Mouse (Mus musculus) heart, postnatal 25 days (tissue): ENCODE results near the gene Fbxl20. TPM values are rescaled to one million over a fixed set of nuclear protein-coding genes. Genes with fewer than 3 reads are reported as not detected.
"Not testable (repeated sequence)": the region's sequence is repeated elsewhere in the genome, so short reads cannot be mapped to it uniquely, and the experiment has no call there.

Experiments used
- DNase-seq: peaks from one replicate; pipeline ENCODE4 v3.0.0; 2022; ENCODE audit warnings: low spot score
- intact Hi-C: fragments of 180-260 bp; cut with DNase I; formaldehyde crosslinking; loops from one replicate; pipeline ENCODE4 v1.15.1; 2025
- total RNA-seq, 2 experiments: library from RNA; stranded (reverse); gene quantifications; 2 replicates each; pipeline ENCODE4 v1.2.3; 2021

Fbxl20 gene
- total RNA-seq: 10 to 100 TPM; 21.4 to 23.1 TPM

DNA sequence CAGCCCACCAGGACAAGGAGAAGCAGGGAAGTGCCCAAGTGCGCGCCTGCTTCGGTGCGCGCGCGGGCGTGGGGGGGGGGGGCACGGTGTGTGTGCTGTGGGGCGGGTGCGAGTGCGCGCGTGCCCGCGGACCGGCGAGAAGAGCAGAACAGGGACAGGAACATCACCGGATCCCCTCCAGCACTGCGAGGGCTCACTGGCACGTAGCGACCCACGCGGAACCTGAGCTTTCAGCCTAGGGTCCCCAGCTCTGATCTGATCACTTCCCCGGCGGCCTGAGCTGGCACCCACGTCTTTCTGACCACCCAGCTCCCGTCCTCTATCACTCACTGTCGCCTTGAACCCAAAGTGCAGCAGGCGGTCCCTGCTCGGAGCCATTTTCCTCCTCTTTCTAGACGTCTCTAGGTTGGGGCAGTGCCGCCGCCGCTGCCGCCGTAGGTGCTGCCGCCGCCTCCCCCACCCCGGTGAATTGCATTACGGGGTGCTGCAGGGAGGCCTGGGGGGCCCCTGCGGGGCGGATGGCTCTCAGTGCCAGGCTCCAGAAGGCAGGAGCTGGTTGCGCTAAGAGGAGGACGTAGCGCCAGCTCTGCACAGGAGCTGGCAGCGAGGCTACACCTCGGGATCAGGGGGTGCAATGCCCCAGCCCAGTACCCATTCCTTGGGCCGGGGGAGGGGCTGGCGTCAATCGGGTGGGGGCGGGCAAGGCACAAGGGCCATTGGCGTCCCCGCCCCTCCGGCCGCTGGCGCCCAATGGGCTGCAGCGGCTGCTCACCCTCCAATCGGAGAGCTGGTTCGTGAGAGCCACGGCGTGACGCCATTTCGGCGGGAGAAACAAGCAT, at the start of gene Fbxl20:
Fbxl20 (minus strand) TSS at position 618 of the 839 bp plus-strand sequence.
- intact Hi-C loops: loop anchor here (5.0 to 10.0 kb wide), 3 partner anchors 38 to 123 kb away; partner anchors contain the start of gene Rpl19
- DNase-seq: peak; percentile 81

- intact Hi-C loops: loop anchor here (5.0 kb wide), 1 partner anchor 161 kb away; no protein-coding TSS in a partner anchor
Observed at GRCm38 (mm10) chr11:98192901-98193805, 43.0 kb upstream of the Fbxl20 start, which contains the start of gene Med1. Med1 (minus strand) TSS chr11:98193293.

DNA sequence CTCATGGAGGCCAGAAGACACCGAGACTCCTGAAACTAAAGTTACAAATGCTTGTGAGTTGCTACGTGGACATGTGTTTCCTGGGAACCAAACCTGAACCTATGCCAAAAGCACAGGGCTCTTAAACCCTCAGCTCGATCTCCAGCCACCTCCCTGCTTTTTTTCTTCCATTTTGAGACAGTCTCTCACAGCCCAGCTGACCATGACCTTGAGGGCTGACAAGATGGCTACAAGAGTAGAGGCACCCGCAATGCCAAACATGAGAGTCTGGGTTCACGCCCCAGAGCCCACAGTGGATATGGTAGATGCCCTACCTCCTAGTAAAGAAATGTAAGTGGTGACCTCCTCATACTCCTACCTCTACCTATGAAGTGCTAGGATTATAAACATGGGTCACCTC, 40.6 kb upstream of the Fbxl20 start:
- intact Hi-C loops: loop anchor here (5.0 kb wide), 1 partner anchor 159 kb away; no protein-coding TSS in a partner anchor
- DNase-seq: no peak

More at GRCm38 (mm10) chr11:98192901-98193805, 43.0 kb upstream of the Fbxl20 start, which contains the start of gene Med1:
- DNase-seq: peak; percentile 86

- intact Hi-C loops: no loop called here
Observed at GRCm38 (mm10) chr11:98187640-98188395, 37.6 kb upstream of the Fbxl20 start.

GRCm38 (mm10) chr11:98182149-98182548, 31.9 kb upstream of the Fbxl20 start:
- intact Hi-C loops: not testable (repeated sequence)

More at GRCm38 (mm10) chr11:98187640-98188395, 37.6 kb upstream of the Fbxl20 start:
- DNase-seq: no peak

DNA sequence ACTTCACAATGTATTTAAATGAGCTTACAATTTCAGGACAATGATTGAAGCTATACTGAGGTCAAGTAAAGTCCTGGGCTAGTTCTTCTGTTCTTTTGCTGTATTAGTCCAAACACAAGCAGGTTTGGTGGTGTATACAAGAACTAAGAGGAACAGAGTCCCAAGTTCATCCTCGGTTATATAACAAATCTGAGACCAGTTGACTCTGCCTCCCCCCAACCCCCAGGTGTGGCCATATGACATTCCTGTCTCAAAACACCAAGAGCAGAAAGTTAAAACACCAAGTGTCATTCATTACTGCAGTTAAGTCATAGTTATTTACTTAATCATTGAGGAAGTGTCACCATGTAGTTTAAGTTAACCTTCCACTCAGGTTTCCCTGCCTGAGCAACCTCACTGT, 18.2 kb upstream of the Fbxl20 start:
- DNase-seq: no peak
- intact Hi-C loops: loop anchor here (5.0 kb wide), 1 partner anchor 54 kb away; no protein-coding TSS in a partner anchor

More at GRCm38 (mm10) chr11:98182149-98182548, 31.9 kb upstream of the Fbxl20 start:
- DNase-seq: not testable (repeated sequence)

DNA sequence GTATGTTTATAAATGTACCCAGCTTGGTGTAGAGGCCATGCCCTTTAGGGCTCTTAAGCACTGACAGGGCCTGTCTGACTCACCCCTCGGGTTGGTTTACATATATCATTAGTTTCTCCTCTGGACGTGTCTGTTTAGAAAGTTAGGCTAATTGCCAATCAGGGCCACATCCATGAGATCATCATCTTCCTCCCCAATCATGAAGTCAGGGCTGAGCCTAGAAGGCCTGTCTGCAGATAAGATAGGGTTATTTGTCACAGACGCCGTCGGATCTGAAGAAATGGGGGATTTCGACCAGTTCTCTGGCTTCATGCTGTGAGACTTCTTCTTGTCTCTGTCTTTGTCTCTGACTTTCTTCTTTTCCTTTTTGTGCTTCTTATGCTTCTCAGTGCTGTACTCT, 4.9 kb upstream of the Fbxl20 start:
- no peak for DNase-seq
- intact Hi-C loops: loop anchor here (10.0 kb wide), 1 partner anchor 60 kb away; no protein-coding TSS in a partner anchor

DNA sequence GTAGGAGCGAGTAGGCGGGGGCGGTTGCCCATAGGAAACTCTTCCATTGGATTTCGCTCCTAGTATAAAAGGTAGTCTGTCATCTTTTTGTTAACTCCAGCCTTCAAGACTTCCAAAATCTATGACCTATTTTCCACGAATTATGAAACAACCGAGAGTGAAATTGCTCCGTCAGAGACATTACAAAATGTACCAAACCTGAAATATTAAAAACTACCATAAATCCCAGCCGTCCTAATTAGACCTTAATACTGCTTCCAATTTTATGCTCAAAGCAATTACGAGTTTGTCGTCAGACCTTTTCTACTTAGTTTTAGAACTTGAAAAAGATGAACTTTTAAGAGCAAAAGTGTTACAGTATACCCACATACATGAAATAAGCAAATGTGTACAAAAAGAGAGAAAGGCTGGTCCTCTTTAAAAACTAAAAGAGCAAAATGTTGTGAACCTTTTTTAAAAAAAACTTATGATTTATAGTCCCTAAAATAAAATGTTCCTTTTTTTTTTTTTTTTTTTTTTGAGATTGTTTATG, 488 bp upstream of the Fbxl20 start:
- no peak for DNase-seq
- intact Hi-C loops: loop anchor here (10.0 kb wide), 1 partner anchor 56 kb away; no protein-coding TSS in a partner anchor

DNA sequence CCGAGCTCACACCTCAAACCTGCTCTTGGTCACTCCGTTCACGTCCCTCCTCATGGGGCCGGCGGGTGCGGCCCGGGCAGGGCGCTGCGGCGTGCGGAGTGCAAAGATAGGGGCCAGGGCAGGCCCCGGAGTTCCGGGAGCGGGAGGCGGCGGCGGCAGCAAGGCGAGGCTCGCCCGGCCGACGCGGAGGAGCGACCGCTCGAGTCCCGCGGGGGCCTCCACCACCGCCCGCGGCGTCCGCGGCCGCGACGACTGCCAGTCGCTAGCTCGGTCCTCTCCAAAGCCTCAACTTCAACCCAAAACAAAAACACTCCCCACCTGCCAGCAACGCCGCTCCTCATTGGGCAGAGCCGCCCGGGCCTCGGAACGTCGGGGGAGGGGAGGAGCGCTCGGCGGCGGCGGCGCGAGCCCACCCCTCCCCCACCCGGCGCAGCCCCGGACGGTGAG, 876 bp downstream of the Fbxl20 start:
- peak; percentile 89 for DNase-seq
- intact Hi-C loops: loop anchor here (5.0 kb wide), 2 partner anchors 37 to 122 kb away; partner anchors contain the start of gene Rpl19

- intact Hi-C loops: loop anchor here (5.0 kb wide), 2 partner anchors 36 to 121 kb away; partner anchors contain the start of gene Rpl19
- peak; percentile 8 for DNase-seq
Observed at GRCm38 (mm10) chr11:98148551-98149301, 1.5 kb downstream of the Fbxl20 start.

DNA sequence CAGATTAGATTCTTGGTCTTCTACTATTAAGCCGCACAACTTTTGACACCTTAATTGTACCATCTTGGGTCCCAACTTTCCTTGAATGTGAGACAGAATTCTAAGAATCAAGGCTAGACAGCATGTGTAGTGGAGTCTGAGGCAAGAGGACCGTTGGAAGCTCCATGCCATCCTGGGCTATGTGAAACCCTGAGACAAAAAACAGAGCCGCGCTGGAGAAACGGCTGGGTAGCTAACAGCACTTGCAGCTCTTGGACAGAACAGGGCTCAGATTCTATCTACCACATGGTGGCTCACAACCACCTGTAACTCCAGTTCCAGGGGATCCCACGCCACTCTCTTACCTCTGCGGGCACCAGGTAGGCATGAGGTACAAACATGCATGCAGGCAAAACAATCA, 4.3 kb downstream of the Fbxl20 start:
- no peak for DNase-seq
- intact Hi-C loops: loop anchor here (5.0 kb wide), 2 partner anchors 34 to 119 kb away; partner anchors contain the start of gene Rpl19

DNA sequence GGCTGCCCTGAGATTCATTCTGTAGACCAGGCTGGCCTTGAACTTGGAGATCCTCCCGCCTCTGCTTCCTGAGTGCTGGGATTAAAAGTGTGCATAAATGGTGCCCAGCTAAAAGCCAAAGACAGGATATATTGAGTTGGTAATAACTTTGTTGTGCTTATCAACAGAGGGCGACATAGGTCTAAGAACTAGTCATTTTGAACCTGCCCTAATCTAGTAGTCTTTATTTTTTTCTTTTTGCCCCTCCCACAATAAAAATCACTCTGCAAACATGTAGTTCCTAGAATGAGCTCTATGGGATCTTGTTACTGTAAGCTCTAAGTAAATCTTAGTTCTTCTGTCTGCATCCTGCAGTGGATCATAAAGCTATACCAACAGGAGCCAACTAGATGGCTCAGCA, 7.7 kb downstream of the Fbxl20 start:
- no peak for DNase-seq
- intact Hi-C loops: no loop called here

- intact Hi-C loops: no loop called here
- no peak for DNase-seq
Observed at GRCm38 (mm10) chr11:98138894-98139293, 11.3 kb downstream of the Fbxl20 start.

GRCm38 (mm10) chr11:98137836-98138235, 12.4 kb downstream of the Fbxl20 start:
- intact Hi-C loops: no loop called here
- DNase-seq: no peak

DNA sequence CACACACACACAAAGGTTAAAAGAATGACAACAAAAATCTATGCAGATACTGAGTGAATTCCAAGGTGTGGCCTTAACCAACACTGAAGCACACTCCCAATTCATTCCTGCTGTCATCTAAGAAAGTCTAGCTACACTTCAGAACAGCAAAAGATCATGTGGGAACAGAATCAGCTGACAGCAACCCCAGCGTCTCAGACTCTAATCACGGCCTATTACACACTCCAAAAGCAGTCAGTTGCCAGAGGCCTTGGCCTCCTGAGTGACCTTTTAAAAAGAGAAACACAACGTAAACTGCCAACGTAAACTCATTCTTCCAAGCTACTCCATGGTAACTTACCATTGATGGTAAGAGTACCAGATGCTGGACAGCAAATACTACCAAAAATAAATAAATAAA, 15.3 kb downstream of the Fbxl20 start:
- DNase-seq: no peak
- intact Hi-C loops: no loop called here

- intact Hi-C loops: no loop called here
- no peak for DNase-seq
Observed at GRCm38 (mm10) chr11:98123424-98123823, 26.8 kb downstream of the Fbxl20 start.

DNA sequence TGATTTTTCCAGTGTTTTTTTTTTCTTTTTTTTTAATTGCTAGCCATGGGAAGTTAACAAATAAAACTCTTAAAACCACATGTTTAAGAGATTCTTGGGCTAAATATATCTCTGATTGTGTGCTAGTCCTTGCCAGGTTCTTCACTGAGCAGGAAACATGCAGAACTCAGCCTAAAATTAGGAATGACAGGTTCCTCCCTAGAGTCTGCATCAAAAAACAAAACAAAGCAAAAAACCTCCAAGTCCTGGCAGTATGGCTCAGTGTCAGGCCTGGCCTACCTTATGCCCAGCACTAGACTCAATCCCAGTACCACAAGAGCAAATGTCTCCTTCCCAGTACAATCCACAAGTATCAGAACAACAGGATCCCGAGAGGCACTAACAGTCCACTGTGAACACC, 35.8 kb downstream of the Fbxl20 start:
- intact Hi-C loops: loop anchor here (5.0 kb wide), 1 partner anchor 33 kb away; no protein-coding TSS in a partner anchor

GRCm38 (mm10) chr11:98113504-98113903, 36.7 kb downstream of the Fbxl20 start:
- no peak for DNase-seq

More for the DNA sequence above, 35.8 kb downstream of the Fbxl20 start:
- DNase-seq: no peak

More at GRCm38 (mm10) chr11:98113504-98113903, 36.7 kb downstream of the Fbxl20 start:
- intact Hi-C loops: loop anchor here (5.0 kb wide), 1 partner anchor 34 kb away; no protein-coding TSS in a partner anchor
